Mouse (Mus musculus) liver, postnatal 0 days (tissue): ENCODE results near the gene Calr. TPM values are rescaled to one million over a fixed set of nuclear protein-coding genes. Genes with fewer than 3 reads are reported as not detected.

Experiments used
- ATAC-seq: fragments of 200-750 bp; cut with Nextera tagmentation; 2 replicates; pipeline ENCODE4 v1.8.0; 2017; ENCODE audit warnings: mild to moderate bottlenecking, moderate library complexity
- DNase-seq: peaks from one replicate; pipeline ENCODE4 v3.0.0-alpha.2; 2016
- H3K27ac ChIP-seq: fragments of 300-500 bp; sonication (generic); 2 replicates; pipeline ENCODE4 v1.5.1; 2014; ENCODE audit warnings: antibody characterized with exemption, moderate library complexity, mild to moderate bottlenecking, low read depth
- H3K27me3 ChIP-seq: fragments of 300-500 bp; sonication (generic); 2 replicates; pipeline ENCODE4 v1.6.1; 2014; ENCODE audit warnings: low read length, control low read depth, mixed read lengths; ENCODE audit not compliant: insufficient read depth
- H3K36me3 ChIP-seq: fragments of 300-500 bp; sonication (generic); replicated peaks from 2 replicates; pipeline ENCODE4 v1.6.1; 2014; ENCODE audit warnings: mild to moderate bottlenecking, control low read depth, low read length, moderate library complexity, mixed read lengths; ENCODE audit not compliant: insufficient read depth
- H3K4me1 ChIP-seq: fragments of 300-500 bp; sonication (generic); 2 replicates; pipeline ENCODE4 v1.6.1; 2014; ENCODE audit warnings: antibody characterized with exemption, mild to moderate bottlenecking, control low read depth; ENCODE audit not compliant: insufficient read depth
- H3K4me2 ChIP-seq: fragments of 300-500 bp; sonication (generic); 2 replicates; pipeline ENCODE4 v1.6.1; 2014; ENCODE audit warnings: low read depth, mild to moderate bottlenecking, low read length, moderate library complexity, mixed read lengths
- H3K4me3 ChIP-seq: fragments of 300-500 bp; sonication (generic); 2 replicates; pipeline ENCODE4 v1.5.1; 2014; ENCODE audit warnings: low read depth, low read length
- H3K9ac ChIP-seq: fragments of 300-500 bp; sonication (generic); replicated peaks from 2 replicates; pipeline ENCODE4 v1.6.1; 2014; ENCODE audit warnings: mild to moderate bottlenecking, moderate library complexity
- H3K9me3 ChIP-seq: fragments of 300-500 bp; sonication (generic); 2 replicates; pipeline ENCODE4 v1.6.1; 2016; ENCODE audit warnings: mild to moderate bottlenecking, control low read depth, low read length, mixed read lengths
- CTCF ChIP-seq: sonication (generic); IDR thresholded peaks from 2 replicates; pipeline ENCODE4 v1.5.1; 2016; ENCODE audit warnings: antibody characterized with exemption, low read depth
- EP300 ChIP-seq: IDR thresholded peaks from 2 replicates; pipeline ENCODE4 v1.6.1; 2016; ENCODE audit warnings: antibody characterized with exemption, low read depth, mild to moderate bottlenecking
- WGBS: fragments of 180-500 bp; shearing (Covaris S2); extraction: QIAGEN DNeasy Blood & Tissue Kit; methylation state at CpG from one replicate; pipeline ENCODE4 v1.1.7; 2014; ENCODE audit not compliant: insufficient replicate concordance; 5-methylcytosine and 5-hydroxymethylcytosine counted together
- polyA plus RNA-seq: library from polyadenylated mRNA; unstranded; fragments of >200 nt; fragmentation: Nextera tagmentation; extraction: Ambion mirVana; gene quantifications from 2 replicates; pipeline ENCODE4 v1.2.1, GENCODE M21; 2015

Gene Calr
- 331 and 375 TPM in 2 replicates for polyA plus RNA-seq

DNA sequence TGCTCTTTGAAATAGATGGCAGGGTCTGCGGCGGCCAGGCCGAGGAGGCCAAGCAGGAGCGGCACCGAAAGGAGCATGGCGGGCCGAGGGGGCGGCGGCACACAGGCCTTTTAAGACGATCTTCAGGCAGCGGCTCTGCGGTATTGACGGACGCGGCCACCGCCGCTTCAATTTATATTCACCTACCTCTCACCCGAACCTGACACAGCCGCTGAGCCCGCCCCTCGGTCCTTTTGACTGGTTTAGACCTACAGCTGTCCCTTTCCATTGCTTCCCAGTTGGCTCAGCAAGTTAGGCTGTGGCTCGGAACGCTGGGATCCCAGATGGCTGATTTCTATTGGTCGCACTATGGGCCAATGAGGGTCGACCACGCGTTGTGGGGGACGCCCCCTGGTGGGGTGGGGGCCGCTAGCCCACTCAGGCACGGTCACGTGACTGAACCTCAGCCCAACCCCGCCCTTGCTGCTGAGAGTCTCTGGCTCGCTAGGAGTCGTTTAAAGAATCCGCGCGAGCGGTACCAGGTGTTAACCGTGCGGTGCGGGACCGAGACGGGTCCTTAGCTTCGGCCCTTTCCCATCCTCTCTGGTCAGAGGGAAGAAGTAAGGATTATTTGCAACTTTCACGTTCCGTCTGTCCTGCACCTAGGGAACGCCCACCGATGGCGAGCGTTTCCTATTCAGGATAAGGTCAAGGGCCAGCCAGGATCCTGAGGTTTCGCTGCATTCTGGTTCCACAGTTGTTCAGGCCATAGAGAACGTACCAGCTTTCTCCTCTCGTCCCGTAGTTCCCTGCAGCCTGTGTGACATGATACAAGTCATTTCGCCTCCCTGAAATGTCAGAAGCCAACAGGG, at the start of gene Calr:
Gene Calr, minus strand, starts transcription at position 213 of the 851 bp plus-strand sequence.
- ATAC-seq (peak; percentile 99), DNase-seq (peak; percentile 99)
- H3K27me3 ChIP-seq, result no peaks in the 10 kb centered on the region
- H3K36me3 ChIP-seq, result peaks cover 35% of the 10 kb centered on the region
- TF ChIP-seq EP300 (peak; percentile 40; the same call in 1 of the 2 replicates), CTCF (peak; percentile 58)
- WGBS, result under 1% methylated on average over 55 of the region's 55 CpGs
- H3K4me1 ChIP-seq, result peaks cover 28% of the 10 kb centered on the region
- peak within 1 kb of the TSS; percentile 88 for H3K4me2 ChIP-seq
- peak within 1 kb of the TSS; percentile 71 for H3K4me3 ChIP-seq
- peak within 1 kb of the TSS; percentile 90 for H3K27ac ChIP-seq
- no peaks in the 10 kb centered on the region for H3K9me3 ChIP-seq
- H3K9ac ChIP-seq, result peak within 1 kb of the TSS; percentile 80

DNA sequence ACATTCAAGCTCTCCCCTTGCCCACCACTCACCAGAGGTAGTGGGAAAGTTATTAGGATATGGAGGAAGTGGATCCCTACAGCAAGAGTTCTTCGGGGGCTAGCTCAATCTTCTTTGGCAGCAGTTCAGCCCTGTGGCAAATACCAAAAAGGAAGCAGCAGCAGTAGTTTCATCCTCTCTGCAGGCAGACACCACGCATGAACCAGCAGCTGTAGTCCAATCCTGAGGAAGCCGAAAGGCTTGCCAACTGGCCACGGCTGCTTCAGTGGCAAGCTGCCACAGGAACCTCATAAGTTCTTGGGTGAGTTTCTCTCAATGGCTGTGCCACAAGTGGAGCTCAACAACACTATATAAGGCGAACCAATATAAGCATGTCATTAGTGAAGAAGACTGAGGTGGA, 49.2 kb upstream of the Calr start:
- ATAC-seq, result no peak
- Histone ChIP-seq H3K4me1 (peaks cover 27% of the 10 kb centered on the region), H3K27ac (no peak overlapping the region), H3K9me3 (no peaks in the 10 kb centered on the region), H3K36me3 (0 out of 2 replicates have a peak, but pooled peaks cover 2% of the 10 kb centered on the region), H3K27me3 (no peaks in the 10 kb centered on the region), H3K4me2 (no peak overlapping the region), H3K9ac (no peak overlapping the region), H3K4me3 (no peak overlapping the region)
- WGBS, result 88% methylated on average over 5 of the region's 5 CpGs
- DNase-seq, result no peak
- TF ChIP-seq EP300, result no peak
- TF ChIP-seq CTCF, result no peak

DNA sequence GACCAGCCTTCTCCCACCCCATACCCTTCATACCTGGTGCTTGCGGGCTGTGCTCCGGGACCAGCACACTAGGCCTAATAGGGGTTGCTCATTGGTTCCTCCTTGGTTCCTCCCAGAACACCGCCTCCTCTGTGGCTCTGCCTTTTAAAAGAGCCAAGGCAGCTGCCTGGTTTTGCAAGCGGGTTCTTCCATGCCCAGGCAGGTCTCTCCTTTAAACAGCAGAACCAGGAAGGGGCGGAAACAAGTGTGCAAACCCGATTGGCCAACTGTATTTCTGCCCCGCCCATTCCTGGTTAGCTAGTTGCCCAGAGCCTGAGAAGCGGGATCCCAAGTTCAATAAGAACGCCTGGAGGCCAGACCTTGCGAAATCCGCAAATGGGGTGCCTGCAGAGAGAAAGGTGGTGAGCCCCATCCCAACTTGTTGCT, 47.0 kb upstream of the Calr start, which contains the start of gene Gcdh:
Gene Gcdh, minus strand, starts transcription at position 213 of the 426 bp plus-strand sequence.
- Histone ChIP-seq H3K27me3 (no peaks in the 10 kb centered on the region), H3K4me2 (peak within 1 kb of the TSS; percentile 98), H3K27ac (peak within 1 kb of the TSS; percentile 98), H3K9ac (peak within 1 kb of the TSS; percentile 87), H3K4me1 (peaks cover 13% of the 10 kb centered on the region), H3K9me3 (no peaks in the 10 kb centered on the region), H3K4me3 (peak within 1 kb of the TSS; percentile 75), H3K36me3 (peaks cover 12% of the 10 kb centered on the region)
- DNase-seq (peak; percentile 92), ATAC-seq (peak; percentile 96)
- peak; percentile 87; the same call in 1 of the 2 replicates for TF ChIP-seq EP300
- TF ChIP-seq CTCF, result 0 out of 2 replicates have a peak, but pooled peaks have one; percentile 13
- 1% methylated on average over 11 of the region's 11 CpGs for WGBS

DNA sequence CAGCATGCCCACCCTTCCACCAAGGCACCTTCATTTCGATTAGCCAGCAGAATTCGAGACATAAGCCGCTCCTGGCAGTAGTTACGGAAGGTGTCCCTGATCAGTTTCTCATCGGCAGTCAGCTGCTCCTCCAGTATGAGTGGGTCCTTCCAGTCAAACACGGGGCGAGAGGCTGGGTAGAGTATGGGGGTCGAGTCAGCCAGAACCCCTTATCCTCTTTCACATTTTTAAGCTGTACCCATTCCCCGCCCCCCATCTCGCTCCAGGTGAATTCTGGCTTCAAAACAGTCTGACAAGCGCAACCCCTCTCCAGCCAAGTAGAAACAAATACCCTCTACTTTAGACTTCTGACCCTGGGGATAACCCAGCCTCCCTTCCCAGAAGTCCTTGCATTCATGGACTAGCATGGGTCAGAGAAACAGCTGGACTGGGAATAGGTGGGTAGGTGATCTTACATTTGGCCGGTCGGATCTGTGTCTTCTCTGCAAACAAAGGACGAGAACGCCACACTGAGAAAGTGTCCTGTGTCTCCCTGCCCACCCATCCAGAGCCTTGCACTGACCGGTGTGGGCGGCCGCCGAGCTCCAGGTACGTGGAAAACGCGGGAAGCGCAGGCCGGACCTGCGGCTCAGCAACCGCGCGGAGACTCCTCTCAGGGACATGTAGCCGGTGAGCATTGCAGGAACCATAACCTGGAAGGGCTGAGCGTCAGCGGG, 46.4 kb upstream of the Calr start:
- Histone ChIP-seq H3K27me3 (no peaks in the 10 kb centered on the region), H3K4me1 (peaks cover 13% of the 10 kb centered on the region), H3K4me3 (peak overlapping the region; percentile 75), H3K4me2 (peak overlapping the region; percentile 98), H3K27ac (peak overlapping the region; percentile 98), H3K9me3 (no peaks in the 10 kb centered on the region), H3K36me3 (peaks cover 17% of the 10 kb centered on the region), H3K9ac (peak overlapping the region; percentile 87)
- TF ChIP-seq CTCF, result no peak
- TF ChIP-seq EP300, result no peak
- peak; percentile 66 for ATAC-seq
- peak; percentile 43 for DNase-seq
- WGBS, result 12% methylated on average over 31 of the region's 31 CpGs

DNA sequence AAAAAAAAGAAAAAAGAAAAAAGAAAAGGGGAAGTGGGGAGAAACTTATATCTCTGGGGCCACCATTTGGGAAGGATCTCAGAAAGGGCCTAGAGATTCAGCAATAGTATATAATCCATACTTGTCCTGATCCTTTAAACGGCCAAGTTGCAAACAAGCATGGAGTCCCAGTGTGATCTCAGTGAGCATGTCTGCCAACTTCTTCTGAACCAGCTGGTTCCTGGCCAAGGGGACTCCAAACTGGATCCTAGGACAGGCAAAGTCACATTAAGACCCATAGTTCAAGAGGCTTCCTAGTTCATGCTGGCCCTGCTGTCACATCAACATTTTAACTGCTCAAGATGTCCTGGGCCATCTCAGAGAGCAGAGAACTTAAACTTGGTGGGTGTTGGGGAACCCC, 42.4 kb upstream of the Calr start:
- Histone ChIP-seq H3K4me3 (no peak overlapping the region), H3K27me3 (no peaks in the 10 kb centered on the region), H3K4me2 (no peak overlapping the region), H3K9me3 (no peaks in the 10 kb centered on the region), H3K36me3 (peaks cover 45% of the 10 kb centered on the region), H3K4me1 (peaks cover 13% of the 10 kb centered on the region), H3K9ac (no peak overlapping the region), H3K27ac (no peak overlapping the region)
- TF ChIP-seq CTCF (no peak), EP300 (no peak)
- ATAC-seq, result no peak
- WGBS, result 100% methylated on average over 1 of the region's 1 CpGs
- DNase-seq, result no peak

DNA sequence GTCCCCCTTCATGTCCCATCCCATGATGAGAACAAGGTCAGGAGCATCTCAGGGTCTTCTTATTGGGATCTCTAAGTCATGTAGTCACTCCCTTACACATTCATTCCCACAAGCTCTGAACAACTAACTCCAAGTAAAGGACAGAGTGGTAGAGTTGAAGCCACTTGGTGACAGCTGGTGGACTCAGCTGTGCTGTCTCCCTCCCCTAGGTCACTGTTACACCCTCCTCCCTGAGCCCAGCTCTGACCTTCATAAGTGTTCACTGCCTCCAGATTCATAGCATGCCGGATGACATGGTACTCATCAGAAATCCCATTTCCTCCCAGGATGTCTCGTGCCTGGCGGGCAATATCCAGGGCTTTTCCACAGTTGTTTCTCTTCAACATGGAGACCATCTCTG, 41.5 kb upstream of the Calr start:
- DNase-seq (no peak), ATAC-seq (no peak)
- no peak overlapping the region for H3K27ac ChIP-seq
- H3K27me3 ChIP-seq, result no peaks in the 10 kb centered on the region
- no peak overlapping the region for H3K9ac ChIP-seq
- no peaks in the 10 kb centered on the region for H3K9me3 ChIP-seq
- H3K36me3 ChIP-seq, result peaks cover 45% of the 10 kb centered on the region
- no peak overlapping the region for H3K4me3 ChIP-seq
- TF ChIP-seq CTCF (no peak), EP300 (no peak)
- 87% methylated on average over 3 of the region's 3 CpGs for WGBS
- no peak overlapping the region for H3K4me2 ChIP-seq
- H3K4me1 ChIP-seq, result peaks cover 11% of the 10 kb centered on the region
